ENCODE assay signal across 8 mouse cellular contexts in the genomic region with DNA sequence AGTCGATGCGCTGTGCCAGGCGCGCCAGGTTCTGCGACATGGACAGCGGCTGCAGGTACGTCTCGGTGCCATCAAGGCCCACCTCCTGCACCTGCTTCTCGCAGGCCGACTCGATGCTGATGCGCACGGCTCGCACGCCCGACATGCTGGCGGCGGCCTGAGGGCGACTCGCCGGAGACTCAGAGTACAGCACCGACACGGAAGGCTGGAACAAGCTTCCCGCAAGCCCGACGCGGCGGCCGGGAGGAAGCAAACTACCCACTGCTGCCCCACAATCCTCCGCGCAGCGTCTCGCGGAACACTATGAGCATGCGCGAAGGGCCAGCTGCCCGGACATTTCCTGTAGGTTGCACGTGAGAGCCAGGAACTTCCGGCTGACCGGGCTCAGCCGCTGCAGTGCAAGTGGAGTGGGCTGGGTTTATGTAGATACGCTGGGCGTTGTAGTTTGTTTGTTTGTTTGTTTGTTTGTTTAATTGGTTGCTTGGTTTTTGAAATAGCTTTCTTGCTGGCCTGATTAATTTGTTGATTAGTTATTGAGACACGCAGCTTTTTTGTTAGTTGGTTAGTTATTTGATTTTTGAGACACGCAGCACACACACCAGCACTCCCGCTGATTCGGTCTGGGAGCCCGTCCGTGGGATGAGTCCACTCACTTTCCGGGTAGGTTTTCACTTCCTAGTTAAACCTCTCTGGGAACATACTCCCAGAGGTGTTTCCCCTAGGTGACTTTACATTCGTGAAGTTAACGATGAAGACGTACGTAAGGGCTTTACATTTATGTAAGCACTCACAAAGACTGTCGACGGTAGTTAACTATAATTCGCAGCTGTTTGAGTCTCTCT. TPM values are rescaled to one million over a fixed set of nuclear protein-coding genes. Genes with fewer than 3 reads are reported as not detected.
A peak's percentile ranks its signal among the peaks of the same experiment; 100 is the strongest.
DNase-seq lines count a peak whose midpoint lies in the region; ATAC-seq and TF ChIP-seq lines count a peak whose summit lies in the region.

Med17 (minus strand) TSS at position 283 of the 842 bp plus-strand sequence.

- peak within 1 kb of the TSS; percentile 98 for H3K4me3 ChIP-seq in forebrain, embryonic 10.5 days
- H3K4me3 ChIP-seq in heart, embryonic 15.5 days = peak within 1 kb of the TSS; percentile 75
- peak within 1 kb of the TSS; percentile 84 to 88 for H3K4me3 ChIP-seq in liver, embryonic 14.5 days (ENCODE audit: insufficient read depth in 1 of 2, low read depth in 2 of 2, low read length in 2 of 2)
- H3K4me3 ChIP-seq in neural tube, embryonic 11.5 days (ENCODE audit: low read depth, low read length) = peak within 1 kb of the TSS; percentile 77
- H3K4me3 ChIP-seq in stomach, postnatal 0 days (ENCODE audit: low read depth, low read length) = peak within 1 kb of the TSS; percentile 92

- peak within 1 kb of the TSS; percentile 77 for H3K4me2 ChIP-seq in heart, embryonic 15.5 days
- H3K4me2 ChIP-seq in liver, embryonic 14.5 days (ENCODE audit: low read depth) = peak within 1 kb of the TSS; percentile 58
- peak within 1 kb of the TSS; percentile 76 for H3K4me2 ChIP-seq in neural tube, embryonic 11.5 days (ENCODE audit: low read depth)
- peak within 1 kb of the TSS; percentile 78 for H3K4me2 ChIP-seq in stomach, postnatal 0 days (replicated peaks; ENCODE audit: low read depth)

- peaks cover 25% of the 10 kb centered on the region for H3K36me3 ChIP-seq in forebrain, embryonic 10.5 days (replicated peaks)
- peaks cover 15% of the 10 kb centered on the region for H3K36me3 ChIP-seq in heart, embryonic 15.5 days
- peaks cover 11% of the 10 kb centered on the region for H3K36me3 ChIP-seq in liver, embryonic 14.5 days (replicated peaks; ENCODE audit: control insufficient read depth, insufficient read depth, low read depth)
- H3K36me3 ChIP-seq in neural tube, embryonic 11.5 days (ENCODE audit: control insufficient read depth, insufficient read depth, low read length) = no peaks in the 10 kb centered on the region
- H3K36me3 ChIP-seq in stomach, postnatal 0 days (ENCODE audit: control insufficient read depth, insufficient read depth, low read length) = peaks cover 6% of the 10 kb centered on the region; the same call in 1 of the 2 replicates

- no peak for TF ChIP-seq EP300 in liver, embryonic 14.5 days (IDR thresholded peaks at IDR 0.05; ENCODE audit: low read depth)
- TF ChIP-seq EP300 in stomach, postnatal 0 days (optimal IDR thresholded peaks at IDR 0.05) = no peak

- no peaks in the 10 kb centered on the region for H3K27me3 ChIP-seq in forebrain, embryonic 10.5 days (ENCODE audit: poor library complexity, severe bottlenecking)
- no peaks in the 10 kb centered on the region for H3K27me3 ChIP-seq in heart, embryonic 15.5 days
- H3K27me3 ChIP-seq in liver, embryonic 14.5 days (ENCODE audit: control insufficient read depth, insufficient read depth, low read length) = no peaks in the 10 kb centered on the region
- H3K27me3 ChIP-seq in neural tube, embryonic 11.5 days (ENCODE audit: control insufficient read depth, insufficient read depth, low read length) = no peaks in the 10 kb centered on the region
- H3K27me3 ChIP-seq in stomach, postnatal 0 days (ENCODE audit: control insufficient read depth, insufficient read depth, low read length) = no peaks in the 10 kb centered on the region

- peak within 1 kb of the TSS; percentile 92 for H3K27ac ChIP-seq in forebrain, embryonic 10.5 days
- H3K27ac ChIP-seq in heart, embryonic 15.5 days = peak within 1 kb of the TSS; percentile 92
- peak within 1 kb of the TSS; percentile 55 for H3K27ac ChIP-seq in liver, embryonic 14.5 days
- peak within 1 kb of the TSS; percentile 61 for H3K27ac ChIP-seq in neural tube, embryonic 11.5 days (ENCODE audit: low read depth, low read length)
- H3K27ac ChIP-seq in stomach, postnatal 0 days (replicated peaks) = peak within 1 kb of the TSS; percentile 95

- peaks cover 24% of the 10 kb centered on the region for H3K4me1 ChIP-seq in forebrain, embryonic 10.5 days
- peaks cover 23% of the 10 kb centered on the region for H3K4me1 ChIP-seq in heart, embryonic 15.5 days (replicated peaks)
- peaks cover 6 to 11% of the 10 kb centered on the region in 2 experiments for H3K4me1 ChIP-seq in liver, embryonic 14.5 days (replicated peaks; ENCODE audit: control insufficient read depth in 2 of 2, insufficient read depth in 2 of 2, low read length in 1 of 2)
- peaks cover 9% of the 10 kb centered on the region; the same call in 1 of the 2 replicates for H3K4me1 ChIP-seq in neural tube, embryonic 11.5 days (ENCODE audit: control insufficient read depth, insufficient read depth, low read length)
- H3K4me1 ChIP-seq in stomach, postnatal 0 days (replicated peaks; ENCODE audit: control insufficient read depth, insufficient read depth) = 0 out of 2 replicates have a peak, but pooled peaks cover 3% of the 10 kb centered on the region

- peak; percentile 25; the same call in 1 of the 2 replicates for TF ChIP-seq CTCF in liver, embryonic 14.5 days (IDR thresholded peaks at IDR 0.05; ENCODE audit: low read depth)
- no peak for TF ChIP-seq CTCF in stomach, postnatal 0 days (IDR thresholded peaks at IDR 0.05; ENCODE audit: low read depth)

- H3K9ac ChIP-seq in heart, embryonic 15.5 days = peak within 1 kb of the TSS; percentile 84
- H3K9ac ChIP-seq in liver, embryonic 14.5 days (replicated peaks) = peak within 1 kb of the TSS; percentile 80
- peak within 1 kb of the TSS; percentile 91 for H3K9ac ChIP-seq in neural tube, embryonic 11.5 days (ENCODE audit: low read length)
- H3K9ac ChIP-seq in stomach, postnatal 0 days (ENCODE audit: low read length) = peak within 1 kb of the TSS; percentile 96

- 2% methylated on average over 57 of the region's 57 CpGs for WGBS in forebrain, embryonic 10.5 days
- under 1% methylated on average over 57 of the region's 57 CpGs for WGBS in heart, embryonic 15.5 days
- 1% methylated on average over 57 of the region's 57 CpGs for WGBS in liver, embryonic 14.5 days (ENCODE audit: insufficient replicate concordance)
- WGBS in neural tube, embryonic 11.5 days = 1% methylated on average over 57 of the region's 57 CpGs
- 1% methylated on average over 57 of the region's 57 CpGs for WGBS in stomach, postnatal 0 days

- H3K9me3 ChIP-seq in forebrain, embryonic 10.5 days = no peaks in the 10 kb centered on the region
- no peaks in the 10 kb centered on the region for H3K9me3 ChIP-seq in heart, embryonic 15.5 days (replicated peaks)
- H3K9me3 ChIP-seq in liver, embryonic 14.5 days (ENCODE audit: control insufficient read depth, low read length) = no peaks in the 10 kb centered on the region
- H3K9me3 ChIP-seq in neural tube, embryonic 11.5 days (ENCODE audit: control insufficient read depth, low read length) = no peaks in the 10 kb centered on the region
- no peaks in the 10 kb centered on the region for H3K9me3 ChIP-seq in stomach, postnatal 0 days (ENCODE audit: control insufficient read depth, low read length)

- peak; percentile 97 for ATAC-seq in heart, embryonic 15.5 days (replicated peaks; ENCODE audit: insufficient number of reproducible peaks, insufficient read depth, low FRiP score, low read depth)
- ATAC-seq in liver, embryonic 14.5 days (ENCODE audit: insufficient read depth) = peak; percentile 96
- peak; percentile 97 for ATAC-seq in neural tube, embryonic 11.5 days (ENCODE audit: insufficient read depth, low FRiP score, low TSS enrichment)
- ATAC-seq in stomach, postnatal 0 days (ENCODE audit: low FRiP score, low TSS enrichment) = peak; percentile 97

- DNase-seq in CD8-positive naive resting alpha-beta T cell, adult 2 months (ENCODE audit: low read depth in 2 of 2, low spot score in 2 of 2) = peak; percentile 83 to 85
- peak; percentile 91 for DNase-seq in c-Kit-positive CD71-negative TER-119-negative erythroid progenitor cells, embryonic 14.5 days (ENCODE audit: low read depth)
- peak; percentile 93 for DNase-seq in forebrain, embryonic 10.5 days (ENCODE audit: extremely low spot score, low spot score)
- peak; percentile 94 to 97 for DNase-seq in kidney, postnatal 25 days
- peak; percentile 88 to 91 (median 89) for DNase-seq in liver, embryonic 14.5 days (ENCODE audit: low read depth in 3 of 3, low spot score in 3 of 3)
- DNase-seq in neural tube, embryonic 11.5 days (ENCODE audit: low spot score) = peak; percentile 95
- DNase-seq in stomach, postnatal 0 days (ENCODE audit: low spot score) = peak; percentile 96

RNA-seq across cellular contexts. Expression of gene Med17, which starts in this region (rescaled TPM):
- polyA plus RNA-seq in forebrain, embryonic 10.5 days (2016; fragmentation: Nextera tagmentation; extraction: Ambion mirVana) = 38.1 and 39.5 TPM in 2 replicates
- polyA plus RNA-seq in heart, embryonic 15.5 days (2015; fragmentation: Nextera tagmentation; extraction: Ambion mirVana) = 18.4 and 18.8 TPM in 2 replicates
- 9.6 and 15.0 TPM in 2 replicates for polyA plus RNA-seq in liver, embryonic 14.5 days (2012; rRNA removed)
- polyA plus RNA-seq in liver, embryonic 14.5 days (2014; fragmentation: Nextera tagmentation; extraction: Ambion mirVana) = 15.8 and 17.2 TPM in 2 replicates
- 47.9 and 52.4 TPM in 2 replicates for polyA plus RNA-seq in neural tube, embryonic 11.5 days (2014; fragmentation: Nextera tagmentation; extraction: Ambion mirVana)
- 18.5 and 20.0 TPM in 2 replicates for polyA plus RNA-seq in stomach, postnatal 0 days (2015; fragmentation: Nextera tagmentation; extraction: Ambion mirVana)

Comparison
In these comparisons a context has a peak if more than half of its experiments do, and no peak if none do; other contexts are left out.
1. Peak in every context shown above with its lines: DNase-seq, ATAC-seq, H3K4me3 ChIP-seq and H3K27ac ChIP-seq.